Mouse (Mus musculus): ENCODE measurements around the gene Ska3. TPM values are rescaled to one million over a fixed set of nuclear protein-coding genes. Genes with fewer than 3 reads are reported as not detected.

Ska3 gene
- polyA plus RNA-seq, 1 experiment from 2014 or later, result 53.6 TPM

Small RNA genes lying within 50 kb of the gene (microRNA-seq; reads per million reads assigned to microRNA genes)
- not detected for gene Mir3077 (ENCODE audit: borderline number of aligned reads)

Other genes with a start within 250 kb of the Ska3 start
- gene Xpo4, start 160.8 kb downstream of the Ska3 start, polyA plus RNA-seq (2014; fragmentation: Nextera tagmentation; extraction: Ambion mirVana), result 37.0 and 38.0 TPM in 2 replicates
- not detected in 2 replicates for gene Gm49361, start 80.1 kb downstream of the Ska3 start, polyA plus RNA-seq (2014; fragmentation: Nextera tagmentation; extraction: Ambion mirVana)
- gene Lats2, start 67.8 kb downstream of the Ska3 start, polyA plus RNA-seq (2014; fragmentation: Nextera tagmentation; extraction: Ambion mirVana), result 14.0 and 14.5 TPM in 2 replicates
- 23.3 and 32.7 TPM in 2 replicates for gene Sap18, start 28.0 kb downstream of the Ska3 start, polyA plus RNA-seq (2014; fragmentation: Nextera tagmentation; extraction: Ambion mirVana)
- 118 and 126 TPM in 2 replicates for gene Mrpl57, start within 50 bp of the Ska3 start, polyA plus RNA-seq (2014; fragmentation: Nextera tagmentation; extraction: Ambion mirVana)
- 56.9 and 64.4 TPM in 2 replicates for gene Zdhhc20, start 64.1 kb upstream of the Ska3 start, polyA plus RNA-seq (2014; fragmentation: Nextera tagmentation; extraction: Ambion mirVana)
- gene Micu2, start 173.1 kb upstream of the Ska3 start, polyA plus RNA-seq (2014; fragmentation: Nextera tagmentation; extraction: Ambion mirVana), result 67.6 and 72.6 TPM in 2 replicates
- gene Fgf9, start 244.4 kb upstream of the Ska3 start, polyA plus RNA-seq (2014; fragmentation: Nextera tagmentation; extraction: Ambion mirVana), result 7.5 and 8.5 TPM in 2 replicates